Mouse (Mus musculus) bone marrow macrophage, adult 2 months (primary cell): ENCODE results near the gene Prl3a1. TPM values are rescaled to one million over a fixed set of nuclear protein-coding genes. Genes with fewer than 3 reads are reported as not detected.

Experiments used
- H3K27ac ChIP-seq: 2 replicates; pipeline ENCODE4 v1.5.1; 2012; ENCODE audit warnings: low read depth, low read length; ENCODE audit not compliant: insufficient read depth
- H3K4me1 ChIP-seq: 2 replicates; pipeline ENCODE4 v1.6.1; 2012; ENCODE audit warnings: low read length; ENCODE audit not compliant: control insufficient read depth, insufficient read depth
- H3K4me3 ChIP-seq: 2 replicates; pipeline ENCODE4 v1.5.1; 2012; ENCODE audit warnings: mild to moderate bottlenecking, low read length, moderate library complexity; ENCODE audit not compliant: insufficient read depth
- CTCF ChIP-seq: IDR thresholded peaks from 2 replicates; pipeline ENCODE4 v1.5.1; 2012; ENCODE audit warnings: low read depth, mild to moderate bottlenecking, low read length, moderate library complexity
- POLR2A ChIP-seq: IDR thresholded peaks from 2 replicates; pipeline ENCODE4 v1.6.1; 2012; ENCODE audit warnings: mild to moderate bottlenecking, low read depth, low read length, borderline replicate concordance
- polyA plus RNA-seq: library from polyadenylated mRNA; stranded (reverse); fragments of >200 nt; gene quantifications from 2 replicates; pipeline ENCODE4 v1.2.4, GENCODE M21; 2012; ENCODE audit not compliant: missing spikeins, insufficient read depth, insufficient read length

Gene Prl3a1
- polyA plus RNA-seq = not detected in 2 replicates

- H3K4me3 ChIP-seq = no peak within 1 kb of the TSS
- H3K27ac ChIP-seq = no peak within 1 kb of the TSS
- TF ChIP-seq POLR2A (no peak), CTCF (no peak)
- no peaks in the 10 kb centered on the region for H3K4me1 ChIP-seq
These were observed at the start of gene Prl3a1 for GRCm38 (mm10) chr13:27259136-27259535. Gene Prl3a1, plus strand, starts transcription at chr13:27259436.

- H3K27ac ChIP-seq = no peak within 1 kb of the TSS
- no peaks in the 10 kb centered on the region for H3K4me1 ChIP-seq
- no peak within 1 kb of the TSS for H3K4me3 ChIP-seq
- TF ChIP-seq POLR2A (no peak), CTCF (no peak)
These were observed 17.7 kb upstream of the Prl3a1 start, which contains the start of gene Prl3b1 for GRCm38 (mm10) chr13:27241547-27241946. Gene Prl3b1, plus strand, starts transcription at chr13:27241847.

- Histone ChIP-seq H3K27ac (no peak within 1 kb of the TSS), H3K4me3 (no peak within 1 kb of the TSS), H3K4me1 (no peaks in the 10 kb centered on the region)
- TF ChIP-seq POLR2A (no peak), CTCF (no peak)
These were observed 53.3 kb downstream of the Prl3a1 start, which contains the start of gene Prl6a1 for GRCm38 (mm10) chr13:27312334-27313225. Gene Prl6a1, plus strand, starts transcription at chr13:27312627.

Other genes with a start within 250 kb of the Prl3a1 start
- gene Prl, start 201.9 kb upstream of the Prl3a1 start, polyA plus RNA-seq = not detected in 2 replicates
- not detected in 2 replicates for gene Prl3d1, start 165.2 kb upstream of the Prl3a1 start, polyA plus RNA-seq
- gene Prl3d2, start 137.7 kb upstream of the Prl3a1 start, polyA plus RNA-seq = not detected in 2 replicates
- not detected in 2 replicates for gene Prl3d3, start 102.6 kb upstream of the Prl3a1 start, polyA plus RNA-seq
- not detected in 2 replicates for gene Prl3c1, start 62.8 kb upstream of the Prl3a1 start, polyA plus RNA-seq
- gene Prl3b1, start 17.6 kb upstream of the Prl3a1 start, polyA plus RNA-seq = not detected in 2 replicates
- not detected in 2 replicates for gene Prl6a1, start 53.2 kb downstream of the Prl3a1 start, polyA plus RNA-seq
- gene Prl8a2, start 86.2 kb downstream of the Prl3a1 start, polyA plus RNA-seq = not detected in 2 replicates
- not detected in 2 replicates for gene Prl2b1, start 131.4 kb downstream of the Prl3a1 start, polyA plus RNA-seq
- gene Prl8a6, start 179.3 kb downstream of the Prl3a1 start, polyA plus RNA-seq = not detected in 2 replicates